Mouse (Mus musculus): Measurements from ENCODE around the gene Urah.

DNA sequence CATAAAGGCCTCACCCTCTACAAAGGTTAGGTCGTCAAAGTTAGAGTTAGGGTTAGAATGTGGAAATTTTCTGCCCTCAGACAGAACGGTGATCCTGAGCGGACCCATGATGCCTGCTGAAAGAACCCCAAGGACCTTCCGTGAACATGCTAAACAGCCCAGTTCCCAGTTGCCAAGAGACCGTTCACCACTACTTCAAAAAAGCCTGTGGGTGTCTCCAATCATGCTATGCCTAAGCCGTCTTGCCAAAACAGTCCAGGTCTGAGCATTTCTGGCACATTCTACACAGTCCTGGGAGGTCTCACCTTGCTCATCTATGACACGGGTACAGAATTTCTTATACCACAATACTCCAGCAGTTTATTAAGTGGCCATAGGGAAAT is 46.8 kb upstream of the Urah start:
- no peak for TF ChIP-seq TAL1 (conservative IDR thresholded peaks at IDR 0.05; ENCODE audit: low read depth, low read length)
- TF ChIP-seq CTCF (IDR thresholded peaks at IDR 0.05; ENCODE audit: low read depth, low read length), result no peak

Measured in G1E (cell line).